Mouse (Mus musculus) splenic B cell, adult 2 months (primary cell): ENCODE data around the gene Mrgpre.
A peak's percentile ranks its signal among the peaks of the same experiment; 100 is the strongest.

Experiments used
- DNase-seq: peaks from one replicate; pipeline ENCODE4 v3.0.0-alpha.2; 2011; ENCODE audit warnings: low read depth, low spot score
- H3K27me3 ChIP-seq: 2 replicates; pipeline ENCODE4 v1.6.1; 2012; ENCODE audit warnings: mild to moderate bottlenecking, low read length, moderate library complexity, mixed read lengths; ENCODE audit not compliant: control insufficient read depth, poor library complexity, insufficient read depth, severe bottlenecking
- H3K36me3 ChIP-seq: 2 replicates; pipeline ENCODE4 v1.6.1; 2012; ENCODE audit warnings: mild to moderate bottlenecking, low read length, moderate library complexity, mixed read lengths; ENCODE audit not compliant: control insufficient read depth, poor library complexity, insufficient read depth, severe bottlenecking

The Mrgpre gene

GRCm38 (mm10) chr7:143757027-143757390 lies 27.3 kb downstream of the Mrgpre start:
- H3K27me3 ChIP-seq, result no peaks in the 10 kb centered on the region
- DNase-seq, result peak; percentile 80
- H3K36me3 ChIP-seq, result no peaks in the 10 kb centered on the region

GRCm38 (mm10) chr7:143756125-143757026 lies 27.9 kb downstream of the Mrgpre start, which contains the start of gene Osbpl5:
TSS of gene Osbpl5 (minus strand) at chr7:143756985.
- Histone ChIP-seq H3K27me3 (no peaks in the 10 kb centered on the region), H3K36me3 (no peaks in the 10 kb centered on the region)
- peak; percentile 9 for DNase-seq

- Histone ChIP-seq H3K36me3 (no peaks in the 10 kb centered on the region), H3K27me3 (no peaks in the 10 kb centered on the region)
- DNase-seq, result no peak
These were observed 28.8 kb downstream of the Mrgpre start for GRCm38 (mm10) chr7:143755357-143756124.

GRCm38 (mm10) chr7:143753990-143754715 lies 30.1 kb downstream of the Mrgpre start:
- no peaks in the 10 kb centered on the region for H3K27me3 ChIP-seq
- no peaks in the 10 kb centered on the region for H3K36me3 ChIP-seq
- peak; percentile 80 for DNase-seq

GRCm38 (mm10) chr7:143752606-143753005 lies 31.7 kb downstream of the Mrgpre start:
- Histone ChIP-seq H3K27me3 (no peaks in the 10 kb centered on the region), H3K36me3 (no peaks in the 10 kb centered on the region)
- no peak for DNase-seq

GRCm38 (mm10) chr7:143752056-143752455 lies 32.2 kb downstream of the Mrgpre start:
- Histone ChIP-seq H3K27me3 (no peaks in the 10 kb centered on the region), H3K36me3 (no peaks in the 10 kb centered on the region)
- DNase-seq, result no peak

GRCm38 (mm10) chr7:143751380-143751779 lies 32.9 kb downstream of the Mrgpre start:
- Histone ChIP-seq H3K36me3 (no peaks in the 10 kb centered on the region), H3K27me3 (no peaks in the 10 kb centered on the region)
- DNase-seq, result no peak

- H3K36me3 ChIP-seq, result no peaks in the 10 kb centered on the region
- H3K27me3 ChIP-seq, result no peaks in the 10 kb centered on the region
- DNase-seq, result no peak
These were observed 35.3 kb downstream of the Mrgpre start for GRCm38 (mm10) chr7:143749045-143749444.

- no peaks in the 10 kb centered on the region for H3K27me3 ChIP-seq
- DNase-seq, result peak; percentile 88
- H3K36me3 ChIP-seq, result no peaks in the 10 kb centered on the region
These were observed 36.0 kb downstream of the Mrgpre start for GRCm38 (mm10) chr7:143748041-143748868.

- Histone ChIP-seq H3K27me3 (no peaks in the 10 kb centered on the region), H3K36me3 (no peaks in the 10 kb centered on the region)
- no peak for DNase-seq
These were observed 43.6 kb downstream of the Mrgpre start for GRCm38 (mm10) chr7:143740653-143741052.

- no peaks in the 10 kb centered on the region for H3K36me3 ChIP-seq
- H3K27me3 ChIP-seq, result no peaks in the 10 kb centered on the region
- no peak for DNase-seq
These were observed 44.5 kb downstream of the Mrgpre start for GRCm38 (mm10) chr7:143739511-143740461.

- Histone ChIP-seq H3K36me3 (no peaks in the 10 kb centered on the region), H3K27me3 (no peaks in the 10 kb centered on the region)
- no peak for DNase-seq
These were observed 45.7 kb downstream of the Mrgpre start for GRCm38 (mm10) chr7:143738601-143739006.

GRCm38 (mm10) chr7:143738194-143738593 lies 46.1 kb downstream of the Mrgpre start:
- Histone ChIP-seq H3K36me3 (no peaks in the 10 kb centered on the region), H3K27me3 (no peaks in the 10 kb centered on the region)
- no peak for DNase-seq
